Mouse (Mus musculus) T-cell, adult 2 months (primary cell): Measurements from ENCODE around the gene Sptlc2.

Source experiments
- DNase-seq: peaks from one replicate; pipeline ENCODE4 v3.0.0; 2022; ENCODE audit warnings: low spot score

Gene Sptlc2

DNA sequence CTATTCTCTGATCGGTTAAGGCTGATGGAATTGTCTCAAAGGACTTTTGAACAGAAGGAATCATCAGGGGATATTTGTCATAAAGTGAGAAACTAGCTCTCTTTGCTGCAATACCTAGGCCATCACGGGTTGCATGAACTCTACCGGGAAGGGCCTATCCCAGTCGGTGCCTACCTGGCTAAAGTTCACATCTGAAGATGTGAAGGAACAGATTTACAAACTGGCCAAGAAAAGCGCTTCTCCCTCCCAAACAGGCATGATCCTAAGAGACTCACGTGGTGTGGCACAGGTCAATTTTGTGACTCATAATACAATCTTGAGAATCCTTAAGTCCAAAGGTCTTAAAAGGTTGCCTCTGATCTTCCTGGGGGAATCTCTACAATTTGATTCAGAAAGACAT lies 6.2 kb upstream of the Sptlc2 start:
- DNase-seq: no peak

- no peak for DNase-seq
Observed at GRCm38 (mm10) chr12:87393447-87394145, 5.4 kb upstream of the Sptlc2 start.

DNA sequence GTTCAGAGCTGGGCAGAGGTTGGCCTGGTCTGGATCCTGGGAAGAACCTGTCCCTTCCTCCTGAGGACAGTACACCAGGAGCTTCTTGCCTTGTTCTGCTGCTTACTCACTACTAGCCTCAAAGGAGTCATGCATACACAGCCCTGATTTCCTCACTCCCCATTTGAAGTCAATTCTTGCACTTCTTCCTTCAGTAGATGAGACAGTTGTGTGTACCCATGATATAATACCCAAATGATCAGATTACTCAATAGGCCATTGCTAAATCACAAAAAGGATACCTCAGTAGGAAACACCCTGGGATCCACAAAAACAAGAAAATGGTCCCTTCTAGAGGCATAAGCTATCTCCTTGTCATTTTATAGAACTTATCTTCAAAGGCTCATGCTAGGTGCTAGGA lies 3.2 kb upstream of the Sptlc2 start:
- no peak for DNase-seq

GRCm38 (mm10) chr12:87389231-87389630 lies 1.1 kb upstream of the Sptlc2 start:
- no peak for DNase-seq

DNA sequence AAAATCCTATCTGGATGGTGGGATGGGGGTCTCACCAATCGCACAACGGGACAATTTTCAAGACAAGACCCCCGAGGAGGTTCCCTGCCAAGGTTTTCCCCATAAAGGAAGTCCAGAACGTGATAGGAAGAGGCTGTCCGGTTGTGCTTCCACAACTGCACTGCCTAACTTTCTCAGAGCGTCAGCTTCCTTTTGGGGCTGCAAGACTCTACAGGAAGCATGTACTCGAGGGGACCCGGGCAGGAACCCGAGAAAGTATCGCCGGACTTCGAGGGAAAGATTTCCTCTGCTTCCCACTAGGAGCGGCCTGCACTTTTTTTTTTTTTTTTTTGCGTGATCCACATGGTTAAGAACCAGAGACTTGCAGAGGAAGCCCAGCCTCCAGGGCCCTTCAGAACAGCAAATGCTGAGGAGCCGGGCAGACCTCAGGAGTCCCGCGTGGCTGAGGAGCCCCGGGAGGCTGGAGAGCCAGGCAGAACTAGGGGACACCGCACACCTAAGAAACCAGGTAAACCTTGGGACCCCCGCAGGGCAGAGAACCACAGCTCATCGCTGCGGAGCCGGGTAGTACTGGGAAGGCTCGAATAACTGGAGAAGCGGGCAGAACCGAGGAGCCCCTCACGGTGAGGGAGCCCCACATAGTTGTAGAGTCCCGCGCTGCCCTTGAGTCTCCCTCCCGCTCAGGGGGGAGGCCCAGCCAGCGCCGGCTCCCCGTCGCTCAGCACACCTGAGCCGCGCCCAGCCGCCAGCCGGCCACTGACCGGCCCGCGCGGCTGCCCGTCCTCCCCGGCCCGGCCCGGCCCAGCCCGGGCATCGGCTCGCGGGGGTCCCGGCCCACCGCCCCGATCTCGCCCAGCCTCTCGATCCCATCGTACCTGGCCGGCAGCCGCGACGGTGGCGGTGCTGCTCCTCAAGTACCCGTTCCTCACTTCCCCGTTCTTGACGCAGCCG lies 709 bp downstream of the Sptlc2 start:
- peak; percentile 22 for DNase-seq

- DNase-seq: no peak
Observed at GRCm38 (mm10) chr12:87385051-87385450, 3.1 kb downstream of the Sptlc2 start.

GRCm38 (mm10) chr12:87381380-87381682 lies 6.8 kb downstream of the Sptlc2 start:
- no peak for DNase-seq

DNA sequence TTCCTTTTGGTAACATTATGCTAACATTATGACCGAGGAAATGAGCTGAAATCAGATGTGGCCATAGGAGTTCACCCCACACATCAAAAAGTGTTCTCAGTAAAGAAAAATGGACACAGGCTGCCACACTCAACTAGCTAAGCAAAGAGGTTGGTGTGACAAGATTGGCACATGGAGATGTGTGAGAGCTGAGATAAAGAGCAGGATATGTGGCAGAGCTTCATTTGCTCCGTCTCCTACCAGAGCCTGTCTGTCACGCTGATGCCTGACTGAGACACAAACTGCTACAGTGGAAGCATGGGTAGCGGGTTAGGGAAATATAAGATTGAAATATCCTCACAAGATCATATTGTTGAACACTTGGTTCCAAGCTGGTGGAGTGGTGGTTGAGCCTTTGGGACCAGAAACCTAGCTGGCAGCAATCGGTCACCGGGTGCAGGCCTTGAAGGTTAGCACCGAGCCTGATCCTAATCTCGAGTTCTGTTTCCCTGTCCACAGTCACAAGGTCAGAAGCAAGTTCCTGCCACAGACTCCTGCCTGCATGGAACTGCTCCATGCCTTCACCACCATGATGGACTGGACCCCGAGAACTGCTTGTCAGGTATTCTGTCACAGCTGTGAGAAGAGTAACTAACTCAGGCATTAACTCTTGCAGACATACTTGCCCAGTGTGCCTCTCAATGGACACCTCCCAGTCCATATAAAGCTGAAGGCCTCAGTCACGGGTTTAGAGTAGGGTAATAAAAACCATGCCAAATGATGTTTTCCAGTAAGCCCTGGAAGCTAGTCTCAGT lies 7.4 kb downstream of the Sptlc2 start:
- DNase-seq: no peak

DNA sequence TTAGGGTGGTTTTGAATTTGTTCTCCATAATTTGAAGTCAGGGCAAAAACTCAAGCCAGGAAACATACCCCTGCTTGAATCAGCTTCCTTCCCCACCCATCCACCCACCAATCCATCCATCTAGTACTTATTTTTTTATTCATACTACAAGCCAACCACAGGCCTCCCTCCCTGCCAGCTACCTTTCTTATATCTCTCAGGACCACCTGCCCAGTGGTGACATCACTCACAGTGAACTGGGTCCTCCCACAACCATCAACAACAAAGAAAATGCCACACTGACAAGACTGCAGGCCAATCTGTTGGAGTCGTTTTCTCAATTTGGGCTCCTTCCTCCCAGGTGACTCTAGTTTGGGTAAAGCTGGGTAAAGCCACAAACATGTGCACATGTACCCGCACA lies 8.7 kb downstream of the Sptlc2 start:
- no peak for DNase-seq

DNA sequence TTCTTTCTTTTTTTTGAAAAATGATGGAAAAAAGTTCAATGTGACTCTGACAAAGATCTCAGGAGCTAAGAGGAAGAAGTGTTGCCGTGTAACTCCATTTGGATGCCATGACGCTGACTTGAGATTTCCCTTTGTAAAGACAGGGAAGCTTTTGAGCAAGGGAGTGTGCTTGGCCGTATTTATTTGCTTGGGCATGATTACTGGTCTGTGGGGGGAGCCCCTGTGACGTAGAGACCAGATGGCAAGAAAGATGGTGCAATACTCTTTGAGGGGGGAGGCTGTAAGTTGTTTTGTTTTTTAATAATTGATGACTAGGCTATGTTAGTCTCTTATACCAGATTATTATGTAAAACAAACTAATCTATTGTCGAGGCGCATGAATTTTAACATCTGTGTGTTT lies 14.0 kb downstream of the Sptlc2 start:
- no peak for DNase-seq

GRCm38 (mm10) chr12:87369319-87369718 lies 18.8 kb downstream of the Sptlc2 start:
- DNase-seq: no peak

DNA sequence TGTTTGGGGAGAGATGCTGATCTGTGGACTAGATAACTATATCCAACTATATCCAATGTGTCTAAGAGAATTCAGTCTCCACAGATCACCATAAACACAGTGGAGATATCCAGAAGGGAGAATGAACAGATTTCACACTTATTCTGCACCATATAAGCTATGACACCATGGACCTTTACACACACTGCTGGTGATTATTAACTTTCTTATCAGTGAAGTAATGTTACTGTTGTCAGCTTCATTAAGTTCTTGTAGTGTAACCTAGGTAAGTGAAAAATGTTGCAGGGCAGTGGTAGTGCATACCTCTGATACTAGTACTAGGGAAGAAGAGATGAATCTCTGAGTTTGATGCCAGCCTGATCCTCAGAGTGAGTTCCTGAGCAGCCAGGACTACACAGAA lies 20.1 kb downstream of the Sptlc2 start:
- DNase-seq: no peak

- no peak for DNase-seq
Observed at GRCm38 (mm10) chr12:87365676-87366075, 22.5 kb downstream of the Sptlc2 start.

DNA sequence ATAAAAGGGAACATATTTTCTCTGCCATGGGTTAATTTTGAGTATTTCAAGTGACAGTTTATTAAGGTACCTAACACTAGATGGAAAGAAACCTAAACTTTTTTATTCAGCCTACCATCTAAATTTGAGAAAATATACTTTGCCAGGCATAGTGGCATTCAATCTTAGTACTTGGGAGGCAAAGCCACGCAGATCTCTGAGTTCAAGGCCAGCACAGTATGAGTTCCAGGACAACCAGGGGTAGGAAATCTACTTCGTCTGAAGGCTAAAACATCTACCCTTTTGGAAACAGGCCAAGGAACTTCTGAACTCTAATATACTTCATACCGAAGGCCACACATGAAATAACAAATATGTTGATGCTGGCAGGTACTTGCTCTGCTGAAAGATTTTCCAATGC lies 26.0 kb downstream of the Sptlc2 start:
- DNase-seq: no peak

GRCm38 (mm10) chr12:87348029-87348428 lies 40.1 kb downstream of the Sptlc2 start:
- no peak for DNase-seq

DNA sequence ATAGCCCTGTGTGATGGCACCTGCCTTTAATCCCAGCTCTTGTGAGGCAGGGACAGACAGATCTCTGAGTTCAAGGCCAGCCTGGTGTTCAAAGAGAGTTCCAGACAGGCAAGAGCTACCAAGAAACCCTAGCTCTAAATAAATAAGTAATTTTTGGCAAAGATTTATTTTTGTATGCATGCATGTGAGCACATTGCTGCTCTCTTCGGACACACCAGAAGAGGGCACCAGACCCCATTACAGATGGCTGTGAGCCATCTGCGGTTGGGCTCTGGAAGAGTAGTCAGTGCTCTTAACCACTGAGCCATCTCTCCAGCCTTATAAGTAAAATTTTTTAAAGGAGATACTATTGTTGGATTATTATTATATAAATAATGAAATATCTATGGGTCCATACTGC lies 40.6 kb downstream of the Sptlc2 start:
- DNase-seq: no peak

GRCm38 (mm10) chr12:87343084-87343605 lies 45.0 kb downstream of the Sptlc2 start:
- no peak for DNase-seq

DNA sequence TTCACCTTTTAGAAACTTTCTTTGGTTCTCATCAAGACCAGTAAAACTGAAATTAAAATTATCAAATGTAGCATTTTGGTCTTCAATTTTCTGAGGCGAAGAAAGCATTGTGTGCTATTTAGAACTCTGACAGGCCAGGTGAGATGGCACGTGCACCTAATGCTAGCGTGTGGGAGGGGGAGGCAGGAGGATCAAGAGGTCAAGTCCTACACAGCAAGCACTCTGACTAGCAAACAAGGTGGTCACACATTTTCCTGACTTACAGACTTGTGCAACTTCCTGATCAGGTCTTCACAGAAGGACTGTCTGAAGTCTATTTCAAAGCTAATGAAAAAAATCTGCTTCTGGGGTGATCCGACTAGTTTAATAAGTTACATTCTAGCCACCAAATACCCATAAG lies 50.1 kb downstream of the Sptlc2 start:
- DNase-seq: no peak

DNA sequence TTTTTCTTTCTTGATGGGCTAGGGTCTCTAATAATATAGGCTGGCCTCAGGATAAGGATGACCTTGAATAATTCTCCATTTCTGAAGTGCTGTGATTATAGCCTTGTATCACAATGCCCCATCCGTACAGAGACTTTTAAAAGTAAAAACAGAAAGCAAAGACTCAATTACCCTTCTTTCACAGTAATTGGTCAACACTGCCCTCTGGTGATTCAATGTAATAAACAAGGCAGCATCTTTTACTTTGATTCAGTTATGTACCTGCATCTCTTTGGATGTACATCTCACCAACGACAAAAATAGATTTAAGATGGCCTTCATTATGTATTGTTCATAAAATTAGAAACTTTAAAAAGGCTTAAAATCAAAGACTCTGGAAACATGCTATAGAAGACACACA lies 53.3 kb downstream of the Sptlc2 start:
- DNase-seq: no peak

GRCm38 (mm10) chr12:87333794-87334193 lies 54.4 kb downstream of the Sptlc2 start:
- no peak for DNase-seq

DNA sequence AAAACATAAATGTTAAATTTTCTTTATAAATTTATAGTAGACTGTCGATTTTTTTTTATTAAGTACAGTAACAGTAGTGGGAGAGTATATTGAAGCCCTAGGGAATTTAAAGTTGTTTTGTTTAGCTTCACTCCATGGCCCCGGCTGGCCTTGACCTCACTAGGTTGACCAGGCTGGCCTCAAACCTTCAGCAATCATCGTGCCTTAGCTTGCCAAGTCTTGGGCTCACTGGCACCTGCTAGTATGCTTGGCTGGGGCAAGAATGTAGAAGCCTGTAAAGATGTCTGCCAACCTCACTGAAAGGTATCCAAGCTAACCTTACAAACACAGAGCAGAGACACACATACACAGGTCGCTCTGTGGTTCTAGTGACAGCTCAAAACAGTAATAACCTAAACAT lies 55.6 kb downstream of the Sptlc2 start:
- DNase-seq: no peak

DNA sequence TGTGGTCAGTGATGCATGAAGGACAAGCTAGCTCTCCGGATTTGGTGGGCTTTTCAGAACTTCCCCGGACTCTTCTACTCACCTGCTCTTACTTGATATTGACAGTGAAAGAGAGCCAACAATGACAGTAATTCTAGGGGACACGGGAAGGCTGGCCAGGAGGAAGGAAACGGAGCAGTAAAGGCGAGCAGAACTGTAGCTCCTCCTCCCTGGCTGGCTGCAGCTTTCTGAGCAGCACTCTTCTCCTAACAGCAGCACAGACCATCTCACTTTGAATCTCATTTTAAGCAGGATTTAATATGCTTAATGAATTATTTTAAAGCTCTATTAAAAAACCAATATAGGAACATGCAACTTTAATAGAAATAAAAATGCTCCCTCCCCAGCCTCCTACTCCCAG lies 56.2 kb downstream of the Sptlc2 start:
- DNase-seq: no peak

GRCm38 (mm10) chr12:87331053-87331456 lies 57.1 kb downstream of the Sptlc2 start:
- no peak for DNase-seq
